Mouse (Mus musculus) thymus, adult 2 months (tissue): ENCODE results near the gene Tfeb.

Source experiments
- CTCF ChIP-seq: fragments of 200-500 bp; IDR thresholded peaks from 2 replicates; pipeline ENCODE4 v1.5.1; 2012; ENCODE audit warnings: mild to moderate bottlenecking, control low read depth, low read length, moderate library complexity, borderline replicate concordance; ENCODE audit not compliant: control insufficient read depth, poor library complexity, insufficient read depth; ENCODE audit errors: extremely low read depth
- POLR2A ChIP-seq: fragments of 200-500 bp; IDR thresholded peaks from 2 replicates; pipeline ENCODE4 v1.6.1; 2012; ENCODE audit warnings: mild to moderate bottlenecking, low read length, control low read depth, moderate library complexity; ENCODE audit not compliant: control insufficient read depth, poor library complexity, insufficient read depth; ENCODE audit errors: extremely low read depth

DNA sequence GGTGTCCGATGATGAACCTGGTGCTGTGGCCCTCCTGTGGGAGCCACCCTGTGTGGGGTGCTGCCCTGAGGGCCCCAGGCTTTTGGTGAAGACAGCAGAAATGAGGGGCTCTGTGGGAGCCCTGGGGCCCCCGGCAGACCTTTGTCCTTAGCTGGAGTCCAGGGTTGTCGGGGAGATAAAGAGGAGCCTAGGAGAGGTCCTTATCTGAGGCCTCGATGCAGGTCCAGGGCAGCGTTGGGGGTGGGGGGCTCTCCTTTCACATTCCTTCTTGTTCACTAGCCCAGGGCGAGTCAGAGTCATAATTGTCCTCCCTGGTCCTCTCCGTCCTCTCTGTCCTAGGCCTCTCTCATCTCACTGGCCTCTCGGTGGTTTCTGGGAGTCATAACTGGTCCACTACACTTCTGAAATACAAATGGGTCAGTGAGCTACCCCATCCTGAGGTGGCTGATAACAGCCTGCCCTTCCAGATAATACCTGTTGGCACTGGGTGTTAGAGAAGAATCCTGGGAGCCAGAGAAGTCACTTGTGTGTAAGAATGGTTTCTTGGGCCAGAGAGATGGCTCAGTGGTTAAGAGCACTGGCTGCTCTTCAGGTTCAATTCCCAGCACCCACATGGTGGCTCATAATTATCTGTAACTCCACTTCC lies 16.4 kb downstream of the Tfeb start:
- TF ChIP-seq CTCF = no peak
- no peak for TF ChIP-seq POLR2A
